Mouse (Mus musculus): ENCODE measurements around the gene Tcl1b1. TPM values are rescaled to one million over a fixed set of nuclear protein-coding genes. Genes with fewer than 3 reads are reported as not detected.

Tcl1b1 gene
- not detected for polyA plus RNA-seq (2012; fragmentation: generic; extraction: Trizol)

GRCm38 (mm10) chr12:105159390-105159789 lies at the start of gene Tcl1b1:
Gene Tcl1b1, plus strand, starts transcription at chr12:105159690.
- Histone ChIP-seq H3K27me3 (ENCODE audit: control insufficient read depth, insufficient read depth, insufficient read length) (no peaks in the 10 kb centered on the region), H3K79me2 (ENCODE audit: control insufficient read depth, insufficient read depth) (no peaks in the 10 kb centered on the region), H3ac (ENCODE audit: control insufficient read depth, insufficient read length) (no peak within 1 kb of the TSS), H3K4me3 (no peak within 1 kb of the TSS), H3K36me3 (ENCODE audit: control insufficient read depth, insufficient read depth) (no peaks in the 10 kb centered on the region), H3K4me2 (ENCODE audit: low read depth) (no peak within 1 kb of the TSS)
- TF ChIP-seq TCF3 (IDR thresholded peaks at IDR 0.05; ENCODE audit: insufficient read length, low read depth) (no peak), E2F4 (IDR thresholded peaks at IDR 0.05; ENCODE audit: insufficient read depth) (no peak), POLR2AphosphoS2 (IDR thresholded peaks at IDR 0.05; ENCODE audit: insufficient read length, low read depth) (no peak), REST (IDR thresholded peaks at IDR 0.05; ENCODE audit: insufficient read depth, insufficient read length) (no peak), TCF12 (IDR thresholded peaks at IDR 0.05; ENCODE audit: insufficient read depth, poor library complexity, severe bottlenecking) (no peak), MYOG (IDR thresholded peaks at IDR 0.05; ENCODE audit: control insufficient read depth in 1 of 3, insufficient read depth in 1 of 3, insufficient read length in 2 of 3, low read depth in 2 of 3) (no peak), MYOD1 (IDR thresholded peaks at IDR 0.05; ENCODE audit: control insufficient read depth in 1 of 3, insufficient read length in 2 of 3, low read depth in 2 of 3) (no peak)

GRCm38 (mm10) chr12:105109812-105110211 lies 49.7 kb upstream of the Tcl1b1 start:
- TF ChIP-seq POLR2AphosphoS2 (IDR thresholded peaks at IDR 0.05; ENCODE audit: insufficient read length, low read depth) (no peak), MYOG (IDR thresholded peaks at IDR 0.05; ENCODE audit: control insufficient read depth in 1 of 3, insufficient read depth in 1 of 3, insufficient read length in 2 of 3, low read depth in 2 of 3) (no peak), POLR2A (IDR thresholded peaks at IDR 0.05; ENCODE audit: insufficient read length, low read depth) (no peak), USF1 (IDR thresholded peaks at IDR 0.05; ENCODE audit: low read depth) (no peak), TCF12 (IDR thresholded peaks at IDR 0.05; ENCODE audit: insufficient read depth, poor library complexity, severe bottlenecking) (no peak), MAX (IDR thresholded peaks at IDR 0.05; ENCODE audit: low read depth) (no peak), E2F4 (IDR thresholded peaks at IDR 0.05; ENCODE audit: insufficient read depth) (no peak), TCF3 (IDR thresholded peaks at IDR 0.05; ENCODE audit: insufficient read length, low read depth) (no peak), SRF (IDR thresholded peaks at IDR 0.05; ENCODE audit: control insufficient read depth, insufficient read length, low read depth) (no peak), MYOD1 (IDR thresholded peaks at IDR 0.05; ENCODE audit: control insufficient read depth in 1 of 3, insufficient read length in 2 of 3, low read depth in 2 of 3) (no peak), CEBPB (IDR thresholded peaks at IDR 0.05; ENCODE audit: insufficient read depth, poor library complexity, severe bottlenecking) (no peak), REST (IDR thresholded peaks at IDR 0.05; ENCODE audit: insufficient read depth, insufficient read length) (no peak)
- Histone ChIP-seq H3ac (ENCODE audit: control insufficient read depth, insufficient read length) (no peak overlapping the region), H3K4me2 (ENCODE audit: low read depth) (no peak overlapping the region), H3K4me3 (no peak overlapping the region), H3K36me3 (ENCODE audit: control insufficient read depth, insufficient read depth) (no peaks in the 10 kb centered on the region), H3K27me3 (ENCODE audit: control insufficient read depth, insufficient read depth, insufficient read length) (peaks cover 17% of the 10 kb centered on the region), H3K79me2 (ENCODE audit: control insufficient read depth, insufficient read depth) (no peaks in the 10 kb centered on the region)

GRCm38 (mm10) chr12:105112321-105112988 lies 47.0 kb upstream of the Tcl1b1 start:
- no peaks in the 10 kb centered on the region for H3K79me2 ChIP-seq (ENCODE audit: control insufficient read depth, insufficient read depth)
- H3K4me2 ChIP-seq (ENCODE audit: low read depth): no peak overlapping the region
- no peak overlapping the region for H3ac ChIP-seq (ENCODE audit: control insufficient read depth, insufficient read length)
- no peak for TF ChIP-seq E2F4 (IDR thresholded peaks at IDR 0.05; ENCODE audit: insufficient read depth)
- no peak for TF ChIP-seq POLR2A (IDR thresholded peaks at IDR 0.05; ENCODE audit: insufficient read length, low read depth)
- TF ChIP-seq TCF3 (IDR thresholded peaks at IDR 0.05; ENCODE audit: insufficient read length, low read depth): no peak
- no peak for TF ChIP-seq USF1 (IDR thresholded peaks at IDR 0.05; ENCODE audit: low read depth)
- TF ChIP-seq REST (IDR thresholded peaks at IDR 0.05; ENCODE audit: insufficient read depth, insufficient read length): no peak
- no peak for TF ChIP-seq CEBPB (IDR thresholded peaks at IDR 0.05; ENCODE audit: insufficient read depth, poor library complexity, severe bottlenecking)
- no peak for TF ChIP-seq MYOG (IDR thresholded peaks at IDR 0.05; ENCODE audit: control insufficient read depth in 1 of 3, insufficient read depth in 1 of 3, insufficient read length in 2 of 3, low read depth in 2 of 3)
- H3K4me3 ChIP-seq: no peak overlapping the region
- H3K36me3 ChIP-seq (ENCODE audit: control insufficient read depth, insufficient read depth): no peaks in the 10 kb centered on the region
- peaks cover 16% of the 10 kb centered on the region for H3K27me3 ChIP-seq (ENCODE audit: control insufficient read depth, insufficient read depth, insufficient read length)

- peaks cover 21% of the 10 kb centered on the region for H3K27me3 ChIP-seq (ENCODE audit: control insufficient read depth, insufficient read depth, insufficient read length)
- TF ChIP-seq E2F4 (IDR thresholded peaks at IDR 0.05; ENCODE audit: insufficient read depth): no peak
- no peak for TF ChIP-seq POLR2A (IDR thresholded peaks at IDR 0.05; ENCODE audit: insufficient read length, low read depth)
- no peak for TF ChIP-seq TCF12 (IDR thresholded peaks at IDR 0.05; ENCODE audit: insufficient read depth, poor library complexity, severe bottlenecking)
- no peak for TF ChIP-seq MYOD1 (IDR thresholded peaks at IDR 0.05; ENCODE audit: control insufficient read depth in 1 of 3, insufficient read length in 2 of 3, low read depth in 2 of 3)
- no peak for TF ChIP-seq SRF (IDR thresholded peaks at IDR 0.05; ENCODE audit: control insufficient read depth, insufficient read length, low read depth)
- TF ChIP-seq CEBPB (IDR thresholded peaks at IDR 0.05; ENCODE audit: insufficient read depth, poor library complexity, severe bottlenecking): no peak
- TF ChIP-seq POLR2AphosphoS2 (IDR thresholded peaks at IDR 0.05; ENCODE audit: insufficient read length, low read depth): no peak
- TF ChIP-seq MYOG (IDR thresholded peaks at IDR 0.05; ENCODE audit: control insufficient read depth in 1 of 3, insufficient read depth in 1 of 3, insufficient read length in 2 of 3, low read depth in 2 of 3): no peak
- TF ChIP-seq USF1 (IDR thresholded peaks at IDR 0.05; ENCODE audit: low read depth): no peak
- TF ChIP-seq MAX (IDR thresholded peaks at IDR 0.05; ENCODE audit: low read depth): no peak
- TF ChIP-seq TCF3 (IDR thresholded peaks at IDR 0.05; ENCODE audit: insufficient read length, low read depth): no peak
- TF ChIP-seq REST (IDR thresholded peaks at IDR 0.05; ENCODE audit: insufficient read depth, insufficient read length): no peak
- no peaks in the 10 kb centered on the region for H3K36me3 ChIP-seq (ENCODE audit: control insufficient read depth, insufficient read depth)
Measured at GRCm38 (mm10) chr12:105116648-105117047, 42.8 kb upstream of the Tcl1b1 start.

More at GRCm38 (mm10) chr12:105116648-105117047, 42.8 kb upstream of the Tcl1b1 start:
- Histone ChIP-seq H3K79me2 (ENCODE audit: control insufficient read depth, insufficient read depth) (no peaks in the 10 kb centered on the region), H3K4me3 (no peak overlapping the region), H3ac (ENCODE audit: control insufficient read depth, insufficient read length) (no peak overlapping the region), H3K4me2 (ENCODE audit: low read depth) (no peak overlapping the region)

Measured in myocyte (in vitro differentiated cells).